9 mouse cellular contexts compared by ENCODE assay signal in genomic region chr7:100307872-100308653, GRCm38 (mm10). TPM values are rescaled to one million over a fixed set of nuclear protein-coding genes. Genes with fewer than 3 reads are reported as not detected.
DNase-seq lines count a peak whose midpoint lies in the region; ATAC-seq lines count a peak whose summit lies in the region.
"Had no signal": no experiment of that assay in that cellular context is flagged by ENCODE, and none has a peak within 500 bp of the region (broad histone marks: within the 10 kb centered on the region; RNA-seq: fewer than 3 reads in every experiment).

No protein-coding gene starts in this region.

- intact Hi-C loops in left cerebral cortex, postnatal 25 days (cut with DNase I) = no loop called here

- peak; percentile 47 to 63 for DNase-seq in cerebellum, postnatal 14 days
- DNase-seq in cerebellum, adult 11-12 months = no peak
- DNase-seq in frontal cortex, postnatal 14 days (ENCODE audit: low spot score in 2 of 2) = peak; percentile 37 to 38
- DNase-seq in left cerebral cortex, postnatal 25 days (ENCODE audit: low spot score in 2 of 2) = peak; percentile 76 to 87
- peak; percentile 75 to 76 for DNase-seq in right cerebral cortex, adult 2 months (ENCODE audit: low spot score in 2 of 2)
- no peak for DNase-seq in adipocyte (ENCODE audit: low spot score)
- DNase-seq in thymus, postnatal 4 days = no peak
- DNase-seq: thymus, adult 2 months had no signal

- no peak for ATAC-seq in erythroid progenitor cell, adult 5-6 weeks (replicated peaks; ENCODE audit: low FRiP score, poor library complexity, severe bottlenecking)

RNA-seq across cellular contexts. Expression of gene P4ha3, which starts 22.7 kb away (rescaled TPM):
- 1 to 10 TPM; 6.0 TPM for total RNA-seq in left cerebral cortex, postnatal 25 days (2021)
- total RNA-seq in erythroid progenitor cell, adult 5-6 weeks (2015; ENCODE audit: low replicate concordance) = not detected in 2 replicates
- not detected in 2 replicates for total RNA-seq in erythroid progenitor cell, adult 5-6 weeks (2017; ENCODE audit: low replicate concordance)

Comparison
In these comparisons a context has a peak if more than half of its experiments do, and no peak if none do; other contexts are left out.
1. DNase-seq: peak in cerebellum, postnatal 14 days (2 of 2), frontal cortex, postnatal 14 days (2 of 2), left cerebral cortex, postnatal 25 days (2 of 2) and right cerebral cortex, adult 2 months (2 of 2); none in cerebellum, adult 11-12 months (single experiment), adipocyte (single experiment) and thymus, postnatal 4 days (single experiment).
2. RNA of gene P4ha3, which starts 22.7 kb away (total RNA-seq): 6.0 TPM in left cerebral cortex, postnatal 25 days; not detected in erythroid progenitor cell, adult 5-6 weeks; every median in the first group is over 4 times any median in the second.